Mouse (Mus musculus) kidney, postnatal 0 days (tissue): Measurements from ENCODE around the gene 1110002E22Rik. TPM values are rescaled to one million over a fixed set of nuclear protein-coding genes. Genes with fewer than 3 reads are reported as not detected.

Experiments
- ATAC-seq: fragments of 200-750 bp; cut with Nextera tagmentation; replicated peaks from 2 replicates; pipeline ENCODE4 v1.8.0; 2017; ENCODE audit warnings: low read depth, moderate number of reproducible peaks, moderate TSS enrichment, moderate library complexity; ENCODE audit not compliant: low FRiP score
- DNase-seq: peaks from one replicate; pipeline ENCODE4 v3.0.0-alpha.2; 2016; ENCODE audit warnings: low spot score
- H3K27ac ChIP-seq: fragments of 300-500 bp; sonication (generic); 2 replicates; pipeline ENCODE4 v1.5.1; 2014; ENCODE audit warnings: mild to moderate bottlenecking
- H3K27me3 ChIP-seq: fragments of 300-500 bp; sonication (generic); 2 replicates; pipeline ENCODE4 v1.6.1; 2014; ENCODE audit warnings: low read length, mixed read lengths; ENCODE audit not compliant: insufficient read depth
- H3K36me3 ChIP-seq: fragments of 300-500 bp; sonication (generic); 2 replicates; pipeline ENCODE4 v1.6.1; 2014; ENCODE audit warnings: low read length, mixed read lengths; ENCODE audit not compliant: insufficient read depth
- H3K4me1 ChIP-seq: fragments of 300-500 bp; sonication (generic); replicated peaks from 2 replicates; pipeline ENCODE4 v1.6.1; 2014; ENCODE audit warnings: antibody characterized with exemption, low read length, mixed read lengths; ENCODE audit not compliant: insufficient read depth
- H3K4me2 ChIP-seq: fragments of 300-500 bp; sonication (generic); 2 replicates; pipeline ENCODE4 v1.6.1; 2014; ENCODE audit warnings: mild to moderate bottlenecking, low read length, moderate library complexity, mixed read lengths
- H3K4me3 ChIP-seq: fragments of 300-500 bp; sonication (generic); replicated peaks from 2 replicates; pipeline ENCODE4 v1.5.1; 2014; ENCODE audit warnings: low read depth, low read length
- H3K9ac ChIP-seq: fragments of 300-500 bp; sonication (generic); 2 replicates; pipeline ENCODE4 v1.6.1; 2014; ENCODE audit warnings: low read depth, low read length
- H3K9me3 ChIP-seq: fragments of 300-500 bp; sonication (generic); replicated peaks from 2 replicates; pipeline ENCODE4 v1.6.1; 2016; ENCODE audit warnings: low read length, inconsistent platforms, mixed read lengths
- CTCF ChIP-seq: IDR thresholded peaks from 2 replicates; pipeline ENCODE4 v1.5.1; 2016; ENCODE audit warnings: antibody characterized with exemption, low read depth, mild to moderate bottlenecking, moderate library complexity
- WGBS: fragments of 180-500 bp; shearing (Covaris S2); extraction: QIAGEN DNeasy Blood & Tissue Kit; methylation state at CpG from one replicate; pipeline ENCODE4 v1.1.7; 2014; 5-methylcytosine and 5-hydroxymethylcytosine counted together
- polyA plus RNA-seq: library from polyadenylated mRNA; unstranded; fragments of >200 nt; fragmentation: Nextera tagmentation; extraction: Ambion mirVana; gene quantifications from 2 replicates; pipeline ENCODE4 v1.2.1, GENCODE M21; 2015

1110002E22Rik gene
- polyA plus RNA-seq, 1 experiment from 2014 or later = 0.13 TPM

GRCm38 (mm10) chr3:138110910-138111782 is 46.3 kb downstream of the 1110002E22Rik start:
- Histone ChIP-seq H3K27me3 (no peaks in the 10 kb centered on the region), H3K4me1 (no peaks in the 10 kb centered on the region), H3K4me2 (no peak overlapping the region), H3K4me3 (no peak overlapping the region), H3K9me3 (no peaks in the 10 kb centered on the region), H3K27ac (no peak overlapping the region), H3K36me3 (no peaks in the 10 kb centered on the region), H3K9ac (no peak overlapping the region)
- no peak for TF ChIP-seq CTCF
- DNase-seq = no peak
- ATAC-seq = peak; percentile 59
- 90% methylated on average over 19 of the region's 19 CpGs for WGBS

DNA sequence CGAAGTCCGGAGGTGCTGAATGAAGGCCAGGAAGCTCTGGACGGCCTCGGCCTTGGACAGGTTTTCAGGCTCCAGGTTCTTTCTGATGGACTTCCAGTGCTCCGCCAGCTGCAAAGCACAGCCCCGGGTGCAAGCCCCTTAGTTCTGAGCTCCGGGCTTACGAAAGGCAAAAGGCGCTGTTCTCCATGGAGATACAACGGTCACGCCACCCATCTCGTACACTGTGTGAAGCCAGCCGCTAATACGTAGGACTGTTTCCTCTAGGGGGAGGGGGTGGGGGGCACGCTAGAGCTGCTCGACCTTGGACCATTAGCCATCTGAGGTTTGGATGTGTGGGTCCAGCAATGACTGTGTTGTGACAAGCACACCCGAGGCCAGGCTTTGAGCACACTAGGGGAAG is 49.3 kb downstream of the 1110002E22Rik start:
- H3K4me1 ChIP-seq = no peaks in the 10 kb centered on the region
- DNase-seq (no peak), ATAC-seq (no peak)
- no peaks in the 10 kb centered on the region for H3K27me3 ChIP-seq
- H3K9ac ChIP-seq = no peak overlapping the region
- WGBS = 88% methylated on average over 17 of the region's 17 CpGs
- no peak overlapping the region for H3K27ac ChIP-seq
- H3K9me3 ChIP-seq = no peaks in the 10 kb centered on the region
- H3K4me3 ChIP-seq = no peak overlapping the region
- no peak for TF ChIP-seq CTCF
- H3K4me2 ChIP-seq = no peak overlapping the region
- no peaks in the 10 kb centered on the region for H3K36me3 ChIP-seq

- H3K4me1 ChIP-seq = no peaks in the 10 kb centered on the region
- H3K9me3 ChIP-seq = no peaks in the 10 kb centered on the region
- WGBS = 80% methylated on average over 4 of the region's 4 CpGs
- no peak overlapping the region for H3K4me2 ChIP-seq
- ATAC-seq (no peak), DNase-seq (no peak)
- no peaks in the 10 kb centered on the region for H3K36me3 ChIP-seq
- H3K27me3 ChIP-seq = no peaks in the 10 kb centered on the region
- H3K4me3 ChIP-seq = no peak overlapping the region
- no peak for TF ChIP-seq CTCF
- no peak overlapping the region for H3K9ac ChIP-seq
- H3K27ac ChIP-seq = no peak overlapping the region
Measured at GRCm38 (mm10) chr3:138116871-138117270, 52.0 kb downstream of the 1110002E22Rik start.

GRCm38 (mm10) chr3:138118392-138118791 is 53.5 kb downstream of the 1110002E22Rik start:
- peak; percentile 54 for DNase-seq
- no peaks in the 10 kb centered on the region for H3K9me3 ChIP-seq
- no peaks in the 10 kb centered on the region for H3K36me3 ChIP-seq
- WGBS = 56% methylated on average over 6 of the region's 6 CpGs
- H3K4me2 ChIP-seq = peak overlapping the region; percentile 21; the same call in 1 of the 2 replicates
- no peaks in the 10 kb centered on the region for H3K4me1 ChIP-seq
- peak overlapping the region; percentile 31; the same call in 1 of the 2 replicates for H3K27ac ChIP-seq
- no peak overlapping the region for H3K4me3 ChIP-seq
- no peaks in the 10 kb centered on the region for H3K27me3 ChIP-seq
- no peak overlapping the region for H3K9ac ChIP-seq
- TF ChIP-seq CTCF = no peak
- ATAC-seq = no peak

- ATAC-seq = no peak
- Histone ChIP-seq H3K9ac (no peak overlapping the region), H3K9me3 (no peaks in the 10 kb centered on the region), H3K36me3 (no peaks in the 10 kb centered on the region), H3K27ac (0 out of 2 replicates have a peak overlapping the region, but pooled peaks have one; percentile 31), H3K4me1 (no peaks in the 10 kb centered on the region), H3K4me2 (peak overlapping the region; percentile 21; the same call in 1 of the 2 replicates), H3K4me3 (0 out of 2 replicates have a peak overlapping the region, but pooled peaks have one; percentile 3), H3K27me3 (no peaks in the 10 kb centered on the region)
- 57% methylated on average over 14 of the region's 14 CpGs for WGBS
- peak; percentile 64 for DNase-seq
- no peak for TF ChIP-seq CTCF
Measured at GRCm38 (mm10) chr3:138118831-138119230, 54.0 kb downstream of the 1110002E22Rik start.

GRCm38 (mm10) chr3:138119444-138120105 is 54.7 kb downstream of the 1110002E22Rik start:
- H3K27me3 ChIP-seq = no peaks in the 10 kb centered on the region
- no peaks in the 10 kb centered on the region for H3K9me3 ChIP-seq
- 87% methylated on average over 16 of the region's 16 CpGs for WGBS
- ATAC-seq = no peak
- no peak for DNase-seq
- no peak overlapping the region for H3K4me2 ChIP-seq
- TF ChIP-seq CTCF = no peak
- H3K4me3 ChIP-seq = no peak overlapping the region
- no peak overlapping the region for H3K27ac ChIP-seq
- H3K36me3 ChIP-seq = no peaks in the 10 kb centered on the region
- H3K9ac ChIP-seq = no peak overlapping the region
- H3K4me1 ChIP-seq = no peaks in the 10 kb centered on the region
